8 mouse cellular contexts compared by ENCODE assay signal in the genomic region with DNA sequence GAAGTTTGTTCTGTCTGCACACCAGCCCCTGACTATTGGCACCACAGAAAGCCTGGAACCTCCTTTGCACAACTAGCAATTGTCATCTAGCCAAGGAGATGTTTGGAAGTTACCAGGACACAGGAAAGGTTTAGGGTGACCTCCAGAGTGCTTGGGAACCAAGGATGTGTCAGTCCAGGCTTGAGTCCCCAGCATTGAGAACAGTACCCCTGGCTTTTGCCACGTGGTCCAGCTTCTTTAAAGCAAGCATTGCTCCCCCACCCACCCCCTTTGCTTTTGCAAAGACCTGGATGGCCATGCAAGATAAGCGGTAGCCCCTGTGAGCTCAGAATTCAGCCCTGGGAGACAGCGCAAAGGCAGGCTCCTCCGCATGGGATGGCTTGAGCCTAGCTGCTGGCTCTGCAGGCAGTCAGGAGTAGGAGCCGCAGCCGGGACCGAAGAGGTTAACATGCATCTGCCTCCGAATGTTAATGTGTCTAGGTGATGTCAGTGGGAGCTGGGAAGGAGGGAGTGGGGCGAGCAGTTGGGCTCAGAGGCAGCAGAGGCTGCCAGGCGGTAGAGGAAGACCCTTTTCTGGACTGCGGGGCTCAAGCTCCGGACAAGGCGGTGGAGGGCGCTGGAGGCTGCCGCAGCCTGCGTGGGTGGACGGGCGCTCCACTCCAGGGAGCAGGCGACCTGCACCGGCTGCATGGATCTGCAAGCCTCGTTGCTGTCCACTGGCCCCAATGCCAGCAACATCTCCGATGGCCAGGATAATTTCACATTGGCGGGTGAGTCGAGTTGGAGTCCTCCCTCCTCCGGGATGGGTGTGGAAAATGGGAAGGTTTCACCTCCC. TPM values are rescaled to one million over a fixed set of nuclear protein-coding genes. Genes with fewer than 3 reads are reported as not detected.
A peak's percentile ranks its signal among the peaks of the same experiment; 100 is the strongest.
DNase-seq lines count a peak whose midpoint lies in the region; ATAC-seq and TF ChIP-seq lines count a peak whose summit lies in the region.

A gene (plus strand): TSS at position 414 of the 835 bp plus-strand sequence.

- intact Hi-C loops in gastrocnemius, adult 2 months (cut with DNase I), result loop anchor here (5.0 kb wide), 2 partner anchors 37 to 117 kb away; no protein-coding TSS in a partner anchor
- intact Hi-C loops in left cerebral cortex, postnatal 14 days (cut with DNase I), result loop anchor here (5.0 kb wide), 1 partner anchor 67 kb away; no protein-coding TSS in a partner anchor

- no peaks in the 10 kb centered on the region for H3K36me3 ChIP-seq in intestine, embryonic 15.5 days
- H3K36me3 ChIP-seq in splenic B cell, adult 2 months (ENCODE audit: control insufficient read depth, insufficient read depth, low read length, poor library complexity, severe bottlenecking), result no peaks in the 10 kb centered on the region

- 0 out of 2 replicates have a peak, but pooled peaks cover 8% of the 10 kb centered on the region for H3K27me3 ChIP-seq in intestine, embryonic 15.5 days (replicated peaks)
- H3K27me3 ChIP-seq in splenic B cell, adult 2 months (ENCODE audit: control insufficient read depth, insufficient read depth, low read length, poor library complexity, severe bottlenecking), result no peaks in the 10 kb centered on the region

- H3K4me2 ChIP-seq in intestine, embryonic 15.5 days (replicated peaks), result peak within 1 kb of the TSS; percentile 79

- TF ChIP-seq CTCF in gastrocnemius, adult 2 months (IDR thresholded peaks at IDR 0.05), result peak; percentile 63

- H3K4me1 ChIP-seq in intestine, embryonic 15.5 days (replicated peaks), result peaks cover 11% of the 10 kb centered on the region

- WGBS in intestine, embryonic 15.5 days, result 3% methylated on average over 25 of the region's 25 CpGs

- peak within 1 kb of the TSS; percentile 69 for H3K4me3 ChIP-seq in gastrocnemius, adult 2 months
- peak within 1 kb of the TSS; percentile 38 for H3K4me3 ChIP-seq in intestine, embryonic 15.5 days (replicated peaks)

- peak; percentile 71 for ATAC-seq in intestine, embryonic 15.5 days

- no peaks in the 10 kb centered on the region for H3K9me3 ChIP-seq in intestine, embryonic 15.5 days

- peak within 1 kb of the TSS; percentile 65 for H3K27ac ChIP-seq in gastrocnemius, adult 2 months
- H3K27ac ChIP-seq in intestine, embryonic 15.5 days, result no peak within 1 kb of the TSS

- DNase-seq in adrenal gland, postnatal 14 days, result peak; percentile 69
- peak; percentile 43 to 56 for DNase-seq in cerebellum, postnatal 4 days (ENCODE audit: low spot score in 2 of 2)
- DNase-seq in gastrocnemius, adult 2 months, result peak; percentile 82
- peak; percentile 78 to 85 for DNase-seq in left cerebral cortex, postnatal 14 days (ENCODE audit: low spot score in 2 of 2)
- peak; percentile 72 for DNase-seq in mesoderm, embryonic 11.5 days (ENCODE audit: low read depth, low spot score)
- peak; percentile 22 for DNase-seq in splenic B cell, adult 2 months (ENCODE audit: low read depth, low spot score)
- no peak for DNase-seq in thymus, postnatal 14 days

- H3K9ac ChIP-seq in intestine, embryonic 15.5 days, result peak within 1 kb of the TSS; percentile 41

RNA-seq across cellular contexts. Expression of the gene that starts here (rescaled TPM):
- total RNA-seq in adrenal gland, postnatal 14 days (2021), result 0.26 and 0.33 TPM in 2 replicates
- total RNA-seq in gastrocnemius, adult 2 months (2021), result 1 to 10 TPM; 3.2 to 5.5 TPM
- polyA plus RNA-seq in intestine, embryonic 15.5 days (2015; fragmentation: Nextera tagmentation; extraction: Ambion mirVana), result 0.88 and 1.0 TPM in 2 replicates
- total RNA-seq in left cerebral cortex, postnatal 14 days (2021), result 10 to 100 TPM; 20.9 to 21.0 TPM

Comparison
In these comparisons a context has a peak if more than half of its experiments do, and no peak if none do; other contexts are left out.
1. Peak in DNase-seq in adrenal gland, postnatal 14 days; RNA of the gene not detected or under 1 TPM.